Mouse (Mus musculus) limb, embryonic 10.5 days (tissue): ENCODE results near the gene E2f4. TPM values are rescaled to one million over a fixed set of nuclear protein-coding genes. Genes with fewer than 3 reads are reported as not detected.

Source experiments
- DNase-seq: peaks from one replicate; pipeline ENCODE4 v3.0.0-alpha.2; 2017; ENCODE audit warnings: low spot score
- H3K27ac ChIP-seq: fragments of 300-500 bp; sonication (generic); 2 replicates; pipeline ENCODE4 v1.5.1; 2016; ENCODE audit warnings: mild to moderate bottlenecking
- H3K27me3 ChIP-seq: fragments of 300-500 bp; sonication (generic); 2 replicates; pipeline ENCODE4 v1.6.1; 2016; ENCODE audit warnings: low read depth, mild to moderate bottlenecking; ENCODE audit not compliant: poor library complexity, severe bottlenecking
- H3K36me3 ChIP-seq: fragments of 300-500 bp; sonication (generic); 2 replicates; pipeline ENCODE4 v1.6.1; 2016; ENCODE audit warnings: mild to moderate bottlenecking, moderate library complexity
- H3K4me1 ChIP-seq: fragments of 300-500 bp; sonication (generic); 2 replicates; pipeline ENCODE4 v1.6.1; 2016
- H3K4me3 ChIP-seq: fragments of 300-500 bp; sonication (generic); 2 replicates; pipeline ENCODE4 v1.5.1; 2016; ENCODE audit warnings: mild to moderate bottlenecking, moderate library complexity
- H3K9me3 ChIP-seq: fragments of 300-500 bp; sonication (generic); replicated peaks from 2 replicates; pipeline ENCODE4 v1.6.1; 2016; ENCODE audit warnings: mild to moderate bottlenecking
- WGBS: fragments of 180-500 bp; shearing (Covaris S2); methylation state at CpG from one replicate; pipeline ENCODE4 v1.1.7; 2016; 5-methylcytosine and 5-hydroxymethylcytosine counted together
- polyA plus RNA-seq: library from polyadenylated mRNA; unstranded; fragments of >200 nt; fragmentation: Nextera tagmentation; extraction: Ambion mirVana; gene quantifications from 2 replicates; pipeline ENCODE4 v1.2.1, GENCODE M21; 2016

E2f4 gene
- polyA plus RNA-seq, 1 experiment from 2014 or later = 144 TPM

DNA sequence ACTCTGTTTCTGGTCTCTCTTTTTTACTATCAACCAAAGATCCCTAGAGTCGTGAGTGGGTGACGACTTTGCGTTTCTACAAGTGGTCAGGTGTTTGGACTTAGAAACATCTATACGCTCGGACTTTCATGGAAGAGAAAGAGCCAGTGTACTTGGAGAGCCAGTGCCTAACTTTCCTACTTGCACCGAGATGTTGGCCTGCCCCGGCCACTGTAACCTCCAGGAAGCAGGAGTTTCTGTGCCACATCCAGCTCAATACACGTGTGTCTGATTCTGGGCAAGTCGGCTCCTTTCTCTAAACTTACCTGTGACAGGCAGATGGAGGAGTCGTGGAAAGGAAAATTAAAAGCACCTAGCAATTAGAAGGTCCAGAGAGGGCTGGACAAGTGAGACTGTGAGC lies 21.6 kb upstream of the E2f4 start, which contains the start of gene Nol3:
TSS of gene Nol3 (plus strand) at position 301 of the 400 bp plus-strand sequence.
- peak within 1 kb of the TSS; percentile 53 for H3K4me3 ChIP-seq
- no peaks in the 10 kb centered on the region for H3K9me3 ChIP-seq
- H3K27me3 ChIP-seq = peaks cover 100% of the 10 kb centered on the region
- peaks cover 23% of the 10 kb centered on the region for H3K4me1 ChIP-seq
- 10% methylated on average over 10 of the region's 10 CpGs for WGBS
- no peak for DNase-seq
- H3K27ac ChIP-seq = peak within 1 kb of the TSS; percentile 10; the same call in 1 of the 2 replicates
- peaks cover 8% of the 10 kb centered on the region; the same call in 1 of the 2 replicates for H3K36me3 ChIP-seq

GRCm38 (mm10) chr8:105276292-105277120 lies 21.0 kb upstream of the E2f4 start:
- Histone ChIP-seq H3K36me3 (peaks cover 11% of the 10 kb centered on the region; the same call in 1 of the 2 replicates), H3K4me1 (peaks cover 22% of the 10 kb centered on the region), H3K4me3 (peak overlapping the region; percentile 53), H3K27me3 (peaks cover 100% of the 10 kb centered on the region), H3K27ac (peak overlapping the region; percentile 10; the same call in 1 of the 2 replicates), H3K9me3 (no peaks in the 10 kb centered on the region)
- 4% methylated on average over 30 of the region's 30 CpGs for WGBS
- peak; percentile 72 for DNase-seq

GRCm38 (mm10) chr8:105278911-105279334 lies 18.5 kb upstream of the E2f4 start:
- H3K4me1 ChIP-seq = peaks cover 28% of the 10 kb centered on the region
- DNase-seq = no peak

DNA sequence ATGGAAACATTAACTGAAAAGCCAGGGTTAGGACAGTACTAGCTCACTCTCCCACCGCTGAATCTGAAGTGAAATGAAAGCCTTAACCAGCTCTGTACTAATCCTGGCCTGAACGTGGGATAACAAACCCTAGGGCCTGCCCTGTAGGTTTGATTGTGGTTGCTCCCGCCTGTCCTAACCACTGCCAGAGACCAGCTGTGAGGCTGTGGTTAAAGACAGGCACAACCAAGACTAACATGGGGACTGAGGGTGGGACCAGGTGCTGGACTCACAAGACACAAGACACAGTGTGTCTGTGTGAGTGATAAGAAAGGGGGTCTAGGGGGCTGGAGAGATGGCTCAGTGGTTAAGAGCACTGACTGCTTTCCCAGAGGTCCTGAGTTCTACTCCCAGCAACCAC lies 16.9 kb upstream of the E2f4 start:
- 74% methylated on average over 3 of the region's 3 CpGs for WGBS
- no peaks in the 10 kb centered on the region for H3K9me3 ChIP-seq
- H3K36me3 ChIP-seq = peaks cover 32% of the 10 kb centered on the region
- H3K4me3 ChIP-seq = no peak overlapping the region
- DNase-seq = no peak
- H3K27ac ChIP-seq = no peak overlapping the region
- peaks cover 97% of the 10 kb centered on the region for H3K27me3 ChIP-seq
- peaks cover 25% of the 10 kb centered on the region for H3K4me1 ChIP-seq

More at GRCm38 (mm10) chr8:105278911-105279334, 18.5 kb upstream of the E2f4 start:
- Histone ChIP-seq H3K9me3 (no peaks in the 10 kb centered on the region), H3K27ac (no peak overlapping the region), H3K36me3 (peaks cover 24% of the 10 kb centered on the region), H3K4me3 (peak overlapping the region; percentile 22), H3K27me3 (peaks cover 100% of the 10 kb centered on the region)
- 3% methylated on average over 28 of the region's 28 CpGs for WGBS

GRCm38 (mm10) chr8:105281821-105282220 lies 15.6 kb upstream of the E2f4 start:
- H3K27ac ChIP-seq = no peak overlapping the region
- no peaks in the 10 kb centered on the region for H3K9me3 ChIP-seq
- peaks cover 35% of the 10 kb centered on the region for H3K36me3 ChIP-seq
- peaks cover 97% of the 10 kb centered on the region for H3K27me3 ChIP-seq
- WGBS = 88% methylated on average over 12 of the region's 12 CpGs
- no peak overlapping the region for H3K4me3 ChIP-seq
- peaks cover 14% of the 10 kb centered on the region for H3K4me1 ChIP-seq
- no peak for DNase-seq

DNA sequence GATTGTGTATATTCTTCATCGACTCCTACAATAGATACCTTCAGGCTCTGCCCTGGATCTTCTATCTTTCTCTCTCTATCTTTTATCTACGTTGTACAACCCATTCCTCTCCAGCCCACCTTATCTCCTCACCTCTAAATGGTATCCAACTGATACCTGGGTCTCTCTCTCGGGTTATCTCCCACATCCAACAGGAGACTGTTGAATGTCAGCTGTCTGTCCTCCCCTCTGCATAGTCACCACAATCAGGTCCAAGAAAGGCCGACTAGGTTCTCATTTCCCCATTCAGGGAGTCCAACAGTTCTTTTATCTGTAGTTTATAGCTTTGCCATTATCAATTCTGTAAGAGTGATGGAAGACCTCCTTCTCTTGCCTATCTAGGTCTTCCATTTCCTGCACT lies 15.2 kb upstream of the E2f4 start:
- Histone ChIP-seq H3K27me3 (peaks cover 97% of the 10 kb centered on the region), H3K36me3 (peaks cover 35% of the 10 kb centered on the region), H3K27ac (no peak overlapping the region), H3K4me3 (no peak overlapping the region), H3K4me1 (peaks cover 14% of the 10 kb centered on the region), H3K9me3 (no peaks in the 10 kb centered on the region)
- WGBS = 87% methylated on average over 4 of the region's 4 CpGs
- DNase-seq = no peak

DNA sequence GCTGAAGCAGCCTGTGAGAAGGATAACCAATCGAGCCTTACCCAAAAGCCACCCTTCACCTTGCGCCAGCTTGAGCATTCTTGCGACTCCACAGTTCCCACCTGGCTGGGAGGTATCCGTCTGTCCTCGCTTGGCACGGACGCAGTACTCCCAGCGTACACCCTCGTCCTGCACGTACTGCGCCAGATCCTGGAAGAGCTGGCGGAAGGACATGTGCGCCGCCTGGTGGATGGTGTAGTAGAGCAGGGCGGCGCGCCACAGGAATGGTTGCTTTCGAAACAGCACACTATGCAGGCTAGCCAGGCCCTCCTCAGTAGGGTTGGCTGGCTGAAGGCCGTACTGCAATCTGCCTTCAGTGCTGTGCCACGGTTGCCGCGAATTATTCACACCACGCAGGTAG lies 14.4 kb upstream of the E2f4 start:
- no peak overlapping the region for H3K4me3 ChIP-seq
- DNase-seq = peak; percentile 72

GRCm38 (mm10) chr8:105285514-105285913 lies 11.9 kb upstream of the E2f4 start:
- no peak for DNase-seq
- 42% methylated on average over 12 of the region's 12 CpGs for WGBS
- no peak overlapping the region for H3K27ac ChIP-seq
- no peak overlapping the region for H3K4me3 ChIP-seq
- H3K9me3 ChIP-seq = no peaks in the 10 kb centered on the region
- peaks cover 28% of the 10 kb centered on the region for H3K36me3 ChIP-seq
- H3K4me1 ChIP-seq = peaks cover 27% of the 10 kb centered on the region
- H3K27me3 ChIP-seq = peaks cover 77% of the 10 kb centered on the region

More for the DNA sequence above, 14.4 kb upstream of the E2f4 start:
- no peaks in the 10 kb centered on the region for H3K9me3 ChIP-seq
- peaks cover 91% of the 10 kb centered on the region for H3K27me3 ChIP-seq
- 11% methylated on average over 23 of the region's 23 CpGs for WGBS
- no peak overlapping the region for H3K27ac ChIP-seq
- H3K36me3 ChIP-seq = peaks cover 35% of the 10 kb centered on the region
- peaks cover 15% of the 10 kb centered on the region for H3K4me1 ChIP-seq

- H3K4me1 ChIP-seq = peaks cover 32% of the 10 kb centered on the region
These were observed 10.6 kb upstream of the E2f4 start for GRCm38 (mm10) chr8:105286907-105287306.

GRCm38 (mm10) chr8:105288231-105288630 lies 9.2 kb upstream of the E2f4 start:
- Histone ChIP-seq H3K9me3 (no peaks in the 10 kb centered on the region), H3K4me3 (no peak overlapping the region), H3K4me1 (peaks cover 29% of the 10 kb centered on the region), H3K27me3 (peaks cover 64% of the 10 kb centered on the region), H3K36me3 (peaks cover 10% of the 10 kb centered on the region), H3K27ac (no peak overlapping the region)
- 89% methylated on average over 5 of the region's 5 CpGs for WGBS
- no peak for DNase-seq

More at GRCm38 (mm10) chr8:105286907-105287306, 10.6 kb upstream of the E2f4 start:
- Histone ChIP-seq H3K9me3 (no peaks in the 10 kb centered on the region), H3K4me3 (no peak overlapping the region), H3K36me3 (peaks cover 20% of the 10 kb centered on the region), H3K27ac (no peak overlapping the region), H3K27me3 (peaks cover 68% of the 10 kb centered on the region)
- 93% methylated on average over 4 of the region's 4 CpGs for WGBS
- no peak for DNase-seq

- under 1% methylated on average over 53 of the region's 53 CpGs for WGBS
- peaks cover 64% of the 10 kb centered on the region for H3K27me3 ChIP-seq
- peaks cover 10% of the 10 kb centered on the region for H3K36me3 ChIP-seq
- peaks cover 31% of the 10 kb centered on the region for H3K4me1 ChIP-seq
- peak; percentile 95 for DNase-seq
- H3K4me3 ChIP-seq = peak overlapping the region; percentile 63
- H3K9me3 ChIP-seq = no peaks in the 10 kb centered on the region
- H3K27ac ChIP-seq = peak overlapping the region; percentile 93
These were observed 8.3 kb upstream of the E2f4 start for GRCm38 (mm10) chr8:105288958-105289732.

GRCm38 (mm10) chr8:105289805-105290460 lies 7.5 kb upstream of the E2f4 start, which contains the start of gene 4931428F04Rik:
4931428F04Rik (minus strand) TSS chr8:105289864.
- peaks cover 31% of the 10 kb centered on the region for H3K4me1 ChIP-seq
- peaks cover 57% of the 10 kb centered on the region for H3K27me3 ChIP-seq
- no peaks in the 10 kb centered on the region for H3K9me3 ChIP-seq
- H3K4me3 ChIP-seq = peak within 1 kb of the TSS; percentile 63
- DNase-seq = peak; percentile 63
- peaks cover 7% of the 10 kb centered on the region for H3K36me3 ChIP-seq
- 2% methylated on average over 43 of the region's 43 CpGs for WGBS
- H3K27ac ChIP-seq = peak within 1 kb of the TSS; percentile 93
